Mouse (Mus musculus): ENCODE results near the gene Glce.

- no peak for TF ChIP-seq CTCF (IDR thresholded peaks at IDR 0.05; ENCODE audit: low read depth)
- TF ChIP-seq EP300 (IDR thresholded peaks at IDR 0.05; ENCODE audit: low read depth), result no peak
These were observed 38.3 kb upstream of the Glce start for GRCm38 (mm10) chr9:62160788-62161187.

Measured in heart, postnatal 0 days (tissue).